Mouse (Mus musculus): ENCODE results near the gene Acvr1.

GRCm38 (mm10) chr2:58597556-58597955, 30.6 kb upstream of the Acvr1 start:
- TF ChIP-seq CTCF (IDR thresholded peaks at IDR 0.05; ENCODE audit: low read depth) (no peak), EP300 (optimal IDR thresholded peaks at IDR 0.05) (no peak)
